Mouse (Mus musculus): ENCODE data around the gene Atxn3. TPM values are rescaled to one million over a fixed set of nuclear protein-coding genes. Genes with fewer than 3 reads are reported as not detected.

Atxn3 gene
- 10.7 and 12.4 TPM in 2 replicates for polyA plus RNA-seq (2015; fragmentation: Nextera tagmentation; extraction: Ambion mirVana)

GRCm38 (mm10) chr12:101957942-101958544 is at the start of gene Atxn3:
Atxn3 (minus strand) TSS chr12:101958246.
- Histone ChIP-seq H3K9me3 (no peaks in the 10 kb centered on the region), H3K36me3 (peaks cover 4% of the 10 kb centered on the region; the same call in 1 of the 2 replicates), H3K9ac (peak within 1 kb of the TSS; percentile 90), H3K4me2 (peak within 1 kb of the TSS; percentile 70), H3K4me1 (peaks cover 16% of the 10 kb centered on the region), H3K4me3 (peak within 1 kb of the TSS; percentile 86), H3K27ac (peak within 1 kb of the TSS; percentile 79), H3K27me3 (no peaks in the 10 kb centered on the region)
- under 1% methylated on average over 54 of the region's 54 CpGs for WGBS
- peak; percentile 97 for ATAC-seq (ENCODE audit: insufficient number of reproducible peaks, insufficient read depth, low FRiP score, low TSS enrichment, low read depth)

- 91% methylated on average over 11 of the region's 11 CpGs for WGBS
- Histone ChIP-seq H3K27ac (no peak overlapping the region), H3K4me3 (no peak overlapping the region), H3K4me2 (no peak overlapping the region), H3K27me3 (no peaks in the 10 kb centered on the region), H3K9me3 (no peaks in the 10 kb centered on the region), H3K9ac (no peak overlapping the region), H3K36me3 (peaks cover 79% of the 10 kb centered on the region), H3K4me1 (no peaks in the 10 kb centered on the region)
- no peak for ATAC-seq (ENCODE audit: insufficient number of reproducible peaks, insufficient read depth, low FRiP score, low TSS enrichment, low read depth)
Observed at GRCm38 (mm10) chr12:102000785-102001184, 42.7 kb upstream of the Atxn3 start.

DNA sequence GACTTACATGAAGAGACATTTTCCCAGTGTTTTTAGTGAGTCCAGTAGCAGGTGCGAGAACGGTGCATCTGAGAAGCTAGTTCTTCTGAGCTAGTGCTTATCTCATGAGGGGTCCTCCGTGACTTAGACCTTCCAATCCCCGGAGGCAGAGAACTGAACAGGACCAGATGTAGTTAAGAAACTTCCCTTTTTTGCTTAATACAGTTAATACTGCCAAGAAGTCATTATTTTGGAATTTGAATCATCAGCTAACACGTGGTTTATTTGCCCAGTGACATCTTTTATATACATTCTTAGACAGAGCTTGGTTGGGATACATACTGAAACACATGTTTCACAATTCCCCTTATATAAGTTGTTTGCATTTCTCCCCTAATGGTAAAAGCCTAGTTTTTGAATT is 40.9 kb upstream of the Atxn3 start:
- 93% methylated on average over 5 of the region's 5 CpGs for WGBS
- Histone ChIP-seq H3K4me1 (no peaks in the 10 kb centered on the region), H3K9ac (no peak overlapping the region), H3K4me3 (no peak overlapping the region), H3K4me2 (no peak overlapping the region), H3K27ac (no peak overlapping the region), H3K36me3 (peaks cover 81% of the 10 kb centered on the region), H3K27me3 (no peaks in the 10 kb centered on the region), H3K9me3 (no peaks in the 10 kb centered on the region)
- no peak for ATAC-seq (ENCODE audit: insufficient number of reproducible peaks, insufficient read depth, low FRiP score, low TSS enrichment, low read depth)

DNA sequence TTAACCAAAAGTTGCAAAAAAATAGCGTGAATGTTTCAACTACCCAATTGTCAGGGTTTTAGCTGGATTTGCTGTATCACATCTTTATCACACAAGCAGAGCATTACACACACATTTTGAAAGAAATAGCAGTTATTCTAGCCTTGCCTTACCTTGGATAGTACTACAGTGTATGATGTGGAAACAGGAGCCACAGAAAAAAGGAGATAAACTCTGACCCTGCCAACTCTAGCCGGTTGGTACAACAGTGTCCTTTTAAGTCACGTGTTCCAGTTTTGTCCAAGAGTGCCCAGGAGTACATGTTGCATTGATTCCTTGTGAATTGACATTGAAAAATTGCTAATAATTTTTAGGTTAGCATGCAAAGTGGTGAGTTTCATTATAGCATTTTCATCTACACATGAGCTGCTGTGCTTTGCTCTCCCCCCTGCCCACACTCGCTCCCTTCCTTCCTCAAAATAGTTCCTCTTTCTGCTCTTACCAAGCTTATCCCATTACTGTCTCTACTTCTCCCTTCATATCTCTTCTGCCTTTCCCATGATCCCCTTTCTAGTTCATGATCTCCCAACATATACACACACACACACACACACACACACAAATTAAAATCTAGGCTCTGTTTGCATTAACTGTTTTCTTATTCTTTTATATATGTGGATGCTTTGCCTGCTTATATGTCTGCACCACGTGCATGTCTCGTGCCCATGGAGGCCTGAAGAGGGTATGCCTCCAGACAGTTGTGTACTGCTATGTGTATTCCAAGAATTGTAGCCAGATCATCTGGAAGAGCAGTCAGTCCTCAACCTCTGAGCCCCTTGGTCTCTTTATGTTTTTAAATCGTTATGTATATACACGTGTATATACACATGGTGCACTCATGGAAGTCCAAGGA is 36.8 kb upstream of the Atxn3 start:
- Histone ChIP-seq H3K4me1 (no peaks in the 10 kb centered on the region), H3K9ac (no peak overlapping the region), H3K36me3 (peaks cover 80% of the 10 kb centered on the region), H3K27me3 (no peaks in the 10 kb centered on the region), H3K4me3 (no peak overlapping the region), H3K9me3 (no peaks in the 10 kb centered on the region), H3K27ac (no peak overlapping the region), H3K4me2 (no peak overlapping the region)
- ATAC-seq (ENCODE audit: insufficient number of reproducible peaks, insufficient read depth, low FRiP score, low TSS enrichment, low read depth): no peak
- 96% methylated on average over 8 of the region's 8 CpGs for WGBS

GRCm38 (mm10) chr12:101987659-101988058 is 29.6 kb upstream of the Atxn3 start:
- no peak overlapping the region for H3K9ac ChIP-seq
- peaks cover 83% of the 10 kb centered on the region for H3K36me3 ChIP-seq
- no peak overlapping the region for H3K4me2 ChIP-seq
- no peak for ATAC-seq (ENCODE audit: insufficient number of reproducible peaks, insufficient read depth, low FRiP score, low TSS enrichment, low read depth)
- H3K4me1 ChIP-seq: no peaks in the 10 kb centered on the region
- H3K27ac ChIP-seq: no peak overlapping the region
- H3K9me3 ChIP-seq: no peaks in the 10 kb centered on the region
- H3K4me3 ChIP-seq: no peak overlapping the region
- 84% methylated on average over 6 of the region's 6 CpGs for WGBS
- no peaks in the 10 kb centered on the region for H3K27me3 ChIP-seq

DNA sequence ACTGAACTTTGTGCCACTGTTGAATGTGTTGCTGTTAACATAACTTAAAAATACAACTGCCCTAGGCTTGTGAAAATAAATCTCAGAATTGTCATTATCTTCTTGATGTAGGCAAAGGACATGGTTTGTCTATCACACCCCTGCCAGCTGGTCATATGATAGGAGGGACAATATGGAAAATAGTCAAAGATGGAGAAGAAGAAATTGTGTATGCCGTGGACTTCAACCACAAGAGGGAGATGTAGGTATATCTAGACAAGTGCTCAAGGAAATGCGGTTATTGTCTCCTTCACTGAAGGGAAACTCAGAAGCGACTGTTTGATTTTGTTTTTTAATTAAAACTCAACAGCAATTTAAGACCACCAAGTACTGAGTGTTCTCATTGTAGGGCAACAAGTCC is 27.1 kb upstream of the Atxn3 start:
- Histone ChIP-seq H3K27me3 (no peaks in the 10 kb centered on the region), H3K4me3 (no peak overlapping the region), H3K4me1 (no peaks in the 10 kb centered on the region), H3K27ac (no peak overlapping the region), H3K9me3 (no peaks in the 10 kb centered on the region), H3K9ac (no peak overlapping the region), H3K36me3 (peaks cover 60% of the 10 kb centered on the region), H3K4me2 (no peak overlapping the region)
- ATAC-seq (ENCODE audit: insufficient number of reproducible peaks, insufficient read depth, low FRiP score, low TSS enrichment, low read depth): no peak
- WGBS: 57% methylated on average over 3 of the region's 3 CpGs

DNA sequence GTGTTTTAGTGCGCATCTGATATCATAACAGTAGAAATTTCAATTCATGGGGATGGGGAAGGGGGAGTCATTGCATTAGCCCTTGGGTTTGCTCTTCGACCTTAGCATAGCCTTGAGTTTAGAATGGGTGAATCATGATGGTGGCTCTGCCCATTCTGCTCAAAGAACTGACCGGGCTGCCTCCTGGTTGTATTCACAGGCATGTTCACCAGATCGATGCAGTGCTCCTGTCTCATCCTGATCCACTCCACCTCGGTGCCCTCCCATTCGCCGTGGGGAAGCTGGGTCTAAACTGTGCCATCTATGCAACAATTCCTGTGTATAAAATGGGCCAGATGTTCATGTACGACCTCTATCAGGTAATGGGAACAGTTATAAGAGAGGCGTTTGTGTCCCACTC is 24.9 kb upstream of the Atxn3 start:
- 93% methylated on average over 9 of the region's 9 CpGs for WGBS
- Histone ChIP-seq H3K27ac (no peak overlapping the region), H3K9ac (no peak overlapping the region), H3K9me3 (no peaks in the 10 kb centered on the region), H3K4me1 (0 out of 2 replicates have a peak, but pooled peaks cover 3% of the 10 kb centered on the region), H3K4me3 (no peak overlapping the region), H3K27me3 (no peaks in the 10 kb centered on the region), H3K4me2 (no peak overlapping the region), H3K36me3 (peaks cover 41% of the 10 kb centered on the region)
- no peak for ATAC-seq (ENCODE audit: insufficient number of reproducible peaks, insufficient read depth, low FRiP score, low TSS enrichment, low read depth)

DNA sequence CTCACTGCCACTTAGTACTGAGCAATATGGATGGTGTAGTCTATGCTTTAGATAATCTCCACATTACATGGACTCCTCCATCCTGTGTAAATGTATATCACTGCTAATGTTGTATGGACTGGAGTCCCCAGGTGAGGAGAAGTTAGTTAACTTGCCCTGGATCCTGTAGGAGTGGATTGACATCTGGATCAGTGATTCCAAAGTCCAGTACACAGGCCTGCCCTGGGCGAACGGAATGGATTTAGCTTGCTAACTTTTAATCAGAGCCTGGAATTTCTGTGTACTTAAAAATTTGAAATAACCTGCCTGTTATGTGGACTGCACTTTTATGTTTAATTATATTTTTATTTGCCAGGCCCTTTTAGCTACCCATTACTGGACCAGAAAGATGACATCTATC is 23.5 kb upstream of the Atxn3 start:
- ATAC-seq (ENCODE audit: insufficient number of reproducible peaks, insufficient read depth, low FRiP score, low TSS enrichment, low read depth): no peak
- no peaks in the 10 kb centered on the region for H3K9me3 ChIP-seq
- no peaks in the 10 kb centered on the region for H3K27me3 ChIP-seq
- H3K27ac ChIP-seq: no peak overlapping the region
- H3K4me1 ChIP-seq: peaks cover 14% of the 10 kb centered on the region
- peaks cover 28% of the 10 kb centered on the region for H3K36me3 ChIP-seq
- no peak overlapping the region for H3K9ac ChIP-seq
- no peak overlapping the region for H3K4me3 ChIP-seq
- no peak overlapping the region for H3K4me2 ChIP-seq
- 91% methylated on average over 2 of the region's 2 CpGs for WGBS

GRCm38 (mm10) chr12:101980266-101980665 is 22.2 kb upstream of the Atxn3 start:
- Histone ChIP-seq H3K27me3 (no peaks in the 10 kb centered on the region), H3K27ac (no peak overlapping the region), H3K9ac (no peak overlapping the region), H3K4me1 (peaks cover 14% of the 10 kb centered on the region), H3K4me2 (no peak overlapping the region), H3K4me3 (no peak overlapping the region), H3K9me3 (no peaks in the 10 kb centered on the region), H3K36me3 (peaks cover 26% of the 10 kb centered on the region)
- 64% methylated on average over 5 of the region's 5 CpGs for WGBS
- no peak for ATAC-seq (ENCODE audit: insufficient number of reproducible peaks, insufficient read depth, low FRiP score, low TSS enrichment, low read depth)

GRCm38 (mm10) chr12:101979213-101979750 is 21.2 kb upstream of the Atxn3 start:
- no peaks in the 10 kb centered on the region for H3K27me3 ChIP-seq
- peaks cover 18% of the 10 kb centered on the region for H3K4me1 ChIP-seq
- no peak overlapping the region for H3K27ac ChIP-seq
- ATAC-seq (ENCODE audit: insufficient number of reproducible peaks, insufficient read depth, low FRiP score, low TSS enrichment, low read depth): no peak
- no peaks in the 10 kb centered on the region for H3K9me3 ChIP-seq
- H3K4me2 ChIP-seq: no peak overlapping the region
- H3K4me3 ChIP-seq: no peak overlapping the region
- no peak overlapping the region for H3K9ac ChIP-seq
- WGBS: 83% methylated on average over 8 of the region's 8 CpGs
- peaks cover 18% of the 10 kb centered on the region for H3K36me3 ChIP-seq

DNA sequence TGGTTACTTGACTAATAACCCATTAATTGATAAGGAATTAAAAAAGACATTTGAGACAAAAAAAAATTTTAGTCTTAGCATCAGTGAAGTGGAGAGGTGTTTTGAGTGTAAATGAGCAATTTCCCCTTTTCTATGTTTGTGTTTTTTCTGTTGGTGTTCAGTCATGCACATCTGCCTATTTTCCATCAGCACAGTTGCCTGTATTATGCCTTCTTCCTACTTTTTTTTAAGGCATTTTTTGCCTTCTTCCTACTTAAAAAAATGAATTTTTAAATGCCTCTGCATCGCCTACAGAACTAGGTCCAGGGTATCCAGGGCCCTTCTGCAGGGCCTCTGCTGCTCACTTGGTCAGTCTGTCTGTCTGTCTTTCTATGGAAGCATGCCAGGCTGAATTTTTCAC is 20.5 kb upstream of the Atxn3 start:
- no peaks in the 10 kb centered on the region for H3K27me3 ChIP-seq
- ATAC-seq (ENCODE audit: insufficient number of reproducible peaks, insufficient read depth, low FRiP score, low TSS enrichment, low read depth): no peak
- no peaks in the 10 kb centered on the region for H3K9me3 ChIP-seq
- H3K36me3 ChIP-seq: peaks cover 11% of the 10 kb centered on the region
- no peak overlapping the region for H3K27ac ChIP-seq
- H3K4me3 ChIP-seq: no peak overlapping the region
- H3K4me1 ChIP-seq: peaks cover 21% of the 10 kb centered on the region
- WGBS: 93% methylated on average over 1 of the region's 1 CpGs
- no peak overlapping the region for H3K4me2 ChIP-seq
- no peak overlapping the region for H3K9ac ChIP-seq

- no peak overlapping the region for H3K27ac ChIP-seq
- WGBS: 75% methylated on average over 5 of the region's 5 CpGs
- no peak for ATAC-seq (ENCODE audit: insufficient number of reproducible peaks, insufficient read depth, low FRiP score, low TSS enrichment, low read depth)
- no peak overlapping the region for H3K9ac ChIP-seq
- H3K4me3 ChIP-seq: no peak overlapping the region
- no peaks in the 10 kb centered on the region for H3K27me3 ChIP-seq
- H3K4me1 ChIP-seq: peaks cover 24% of the 10 kb centered on the region
- H3K36me3 ChIP-seq: peaks cover 7% of the 10 kb centered on the region
- H3K9me3 ChIP-seq: no peaks in the 10 kb centered on the region
- no peak overlapping the region for H3K4me2 ChIP-seq
Observed at GRCm38 (mm10) chr12:101978162-101978561, 20.1 kb upstream of the Atxn3 start.

Data from embryonic facial prominence, embryonic 13.5 days (tissue).